Mouse (Mus musculus): Measurements from ENCODE around the gene Fcgr1.

GRCm38 (mm10) chr3:96299562-96299961, 5.8 kb upstream of the Fcgr1 start:
- TF ChIP-seq GATA1 (IDR thresholded peaks at IDR 0.05; ENCODE audit: borderline replicate concordance, low read length) = no peak
- TF ChIP-seq FLI1 (IDR thresholded peaks at IDR 0.05; ENCODE audit: low read length) = no peak
